Mouse (Mus musculus): ENCODE measurements around the gene Chmp4b. TPM values are rescaled to one million over a fixed set of nuclear protein-coding genes. Genes with fewer than 3 reads are reported as not detected.

Gene Chmp4b
- total RNA-seq, 2 experiments from 2014 or later, result 91.1 to 97.2 TPM

GRCm38 (mm10) chr2:154707284-154707683 is 55.8 kb downstream of the Chmp4b start:
- DNase-seq, result no peak
- intact Hi-C loops (cut with DNase I; ENCODE audit: low total_unique reads), result no loop called here

GRCm38 (mm10) chr2:154707830-154708385 is 56.4 kb downstream of the Chmp4b start:
- intact Hi-C loops (cut with DNase I; ENCODE audit: low total_unique reads), result no loop called here
- DNase-seq, result no peak

- DNase-seq, result no peak
- intact Hi-C loops (cut with DNase I; ENCODE audit: low total_unique reads), result loop anchor here (5.0 kb wide), 3 partner anchors 46 to 231 kb away; no protein-coding TSS in a partner anchor
These were observed 60.2 kb downstream of the Chmp4b start for GRCm38 (mm10) chr2:154711701-154712100.

GRCm38 (mm10) chr2:154712271-154712677 is 60.8 kb downstream of the Chmp4b start:
- intact Hi-C loops (cut with DNase I; ENCODE audit: low total_unique reads), result loop anchor here (5.0 kb wide), 3 partner anchors 45 to 230 kb away; no protein-coding TSS in a partner anchor
- DNase-seq, result peak; percentile 60

- intact Hi-C loops (cut with DNase I; ENCODE audit: low total_unique reads), result loop anchor here (5.0 kb wide), 3 partner anchors 44 to 229 kb away; no protein-coding TSS in a partner anchor
- no peak for DNase-seq
These were observed 61.6 kb downstream of the Chmp4b start for GRCm38 (mm10) chr2:154713083-154713482.

- no peak for DNase-seq
- intact Hi-C loops (cut with DNase I; ENCODE audit: low total_unique reads), result loop anchor here (5.0 kb wide), 3 partner anchors 43 to 228 kb away; no protein-coding TSS in a partner anchor
These were observed 62.5 kb downstream of the Chmp4b start for GRCm38 (mm10) chr2:154713964-154714363.

GRCm38 (mm10) chr2:154716586-154716985 is 65.1 kb downstream of the Chmp4b start:
- intact Hi-C loops (cut with DNase I; ENCODE audit: low total_unique reads), result no loop called here
- no peak for DNase-seq

GRCm38 (mm10) chr2:154717081-154717480 is 65.6 kb downstream of the Chmp4b start:
- intact Hi-C loops (cut with DNase I; ENCODE audit: low total_unique reads), result no loop called here
- DNase-seq, result no peak

- DNase-seq, result no peak
- intact Hi-C loops (cut with DNase I; ENCODE audit: low total_unique reads), result no loop called here
These were observed 67.5 kb downstream of the Chmp4b start for GRCm38 (mm10) chr2:154718855-154719556.

- no peak for DNase-seq
- intact Hi-C loops (cut with DNase I; ENCODE audit: low total_unique reads), result no loop called here
These were observed 68.8 kb downstream of the Chmp4b start for GRCm38 (mm10) chr2:154720315-154720714.

- intact Hi-C loops (cut with DNase I; ENCODE audit: low total_unique reads), result no loop called here
- no peak for DNase-seq
These were observed 72.0 kb downstream of the Chmp4b start for GRCm38 (mm10) chr2:154723473-154723872.

GRCm38 (mm10) chr2:154729737-154730136 is 78.2 kb downstream of the Chmp4b start:
- no peak for DNase-seq
- intact Hi-C loops (cut with DNase I; ENCODE audit: low total_unique reads), result no loop called here

- intact Hi-C loops (cut with DNase I; ENCODE audit: low total_unique reads), result no loop called here
- no peak for DNase-seq
These were observed 79.3 kb downstream of the Chmp4b start for GRCm38 (mm10) chr2:154730841-154731240.

GRCm38 (mm10) chr2:154731916-154732315 is 80.4 kb downstream of the Chmp4b start:
- no peak for DNase-seq
- intact Hi-C loops (cut with DNase I; ENCODE audit: low total_unique reads), result no loop called here

GRCm38 (mm10) chr2:154732503-154733141 is 81.1 kb downstream of the Chmp4b start:
- DNase-seq, result no peak
- intact Hi-C loops (cut with DNase I; ENCODE audit: low total_unique reads), result no loop called here

- intact Hi-C loops (cut with DNase I; ENCODE audit: low total_unique reads), result no loop called here
- DNase-seq, result no peak
These were observed 83.5 kb downstream of the Chmp4b start for GRCm38 (mm10) chr2:154734977-154735376.

- intact Hi-C loops (cut with DNase I; ENCODE audit: low total_unique reads), result no loop called here
These were observed 83.9 kb downstream of the Chmp4b start for GRCm38 (mm10) chr2:154735416-154735815.

GRCm38 (mm10) chr2:154735986-154736385 is 84.5 kb downstream of the Chmp4b start:
- intact Hi-C loops (cut with DNase I; ENCODE audit: low total_unique reads), result no loop called here

More at GRCm38 (mm10) chr2:154735416-154735815, 83.9 kb downstream of the Chmp4b start:
- DNase-seq, result no peak

GRCm38 (mm10) chr2:154738621-154739020 is 87.1 kb downstream of the Chmp4b start:
- peak; percentile 24 for DNase-seq

More at GRCm38 (mm10) chr2:154735986-154736385, 84.5 kb downstream of the Chmp4b start:
- DNase-seq, result no peak

More at GRCm38 (mm10) chr2:154738621-154739020, 87.1 kb downstream of the Chmp4b start:
- intact Hi-C loops (cut with DNase I; ENCODE audit: low total_unique reads), result no loop called here
